Mouse (Mus musculus) neural tube, embryonic 15.5 days (tissue): ENCODE results near the gene Zfp444. TPM values are rescaled to one million over a fixed set of nuclear protein-coding genes. Genes with fewer than 3 reads are reported as not detected.
"Not testable (repeated sequence)": the region's sequence is repeated elsewhere in the genome, so short reads cannot be mapped to it uniquely, and the experiment has no call there.

Experiments used
- ATAC-seq: fragments of 200-750 bp; cut with Nextera tagmentation; 2 replicates; pipeline ENCODE4 v1.8.0; 2017; ENCODE audit warnings: mild to moderate bottlenecking, moderate TSS enrichment, moderate library complexity; ENCODE audit not compliant: low FRiP score
- H3K27ac ChIP-seq: fragments of 300-500 bp; sonication (generic); replicated peaks from 2 replicates; pipeline ENCODE4 v1.5.1; 2015; ENCODE audit warnings: mild to moderate bottlenecking, inconsistent platforms
- H3K27me3 ChIP-seq: fragments of 300-500 bp; sonication (generic); replicated peaks from 2 replicates; pipeline ENCODE4 v1.6.1; 2015; ENCODE audit warnings: inconsistent platforms
- H3K36me3 ChIP-seq: fragments of 300-500 bp; sonication (generic); 2 replicates; pipeline ENCODE4 v1.6.1; 2015; ENCODE audit warnings: inconsistent platforms
- H3K4me1 ChIP-seq: fragments of 300-500 bp; sonication (generic); 2 replicates; pipeline ENCODE4 v1.6.1; 2015; ENCODE audit warnings: inconsistent platforms
- H3K4me2 ChIP-seq: fragments of 300-500 bp; sonication (generic); 2 replicates; pipeline ENCODE4 v1.6.1; 2015; ENCODE audit warnings: inconsistent platforms, mild to moderate bottlenecking, moderate library complexity
- H3K4me3 ChIP-seq: fragments of 300-500 bp; sonication (generic); replicated peaks from 2 replicates; pipeline ENCODE4 v1.5.1; 2015; ENCODE audit warnings: mild to moderate bottlenecking, inconsistent platforms
- H3K9ac ChIP-seq: fragments of 300-500 bp; sonication (generic); replicated peaks from 2 replicates; pipeline ENCODE4 v1.6.1; 2015; ENCODE audit warnings: mild to moderate bottlenecking, inconsistent platforms
- H3K9me3 ChIP-seq: fragments of 300-500 bp; sonication (generic); replicated peaks from 2 replicates; pipeline ENCODE4 v1.6.1; 2016; ENCODE audit warnings: inconsistent platforms
- WGBS: fragments of 180-500 bp; shearing (Covaris S2); methylation state at CpG from one replicate; pipeline ENCODE4 v1.1.7; 2015; ENCODE audit warnings: mixed read lengths; 5-methylcytosine and 5-hydroxymethylcytosine counted together
- polyA plus RNA-seq: library from polyadenylated mRNA; unstranded; fragments of >200 nt; fragmentation: Nextera tagmentation; extraction: Ambion mirVana; gene quantifications from 2 replicates; pipeline ENCODE4 v1.2.1, GENCODE M21; 2015

Zfp444 gene
- polyA plus RNA-seq, 1 experiment from 2014 or later, result 86.4 TPM

DNA sequence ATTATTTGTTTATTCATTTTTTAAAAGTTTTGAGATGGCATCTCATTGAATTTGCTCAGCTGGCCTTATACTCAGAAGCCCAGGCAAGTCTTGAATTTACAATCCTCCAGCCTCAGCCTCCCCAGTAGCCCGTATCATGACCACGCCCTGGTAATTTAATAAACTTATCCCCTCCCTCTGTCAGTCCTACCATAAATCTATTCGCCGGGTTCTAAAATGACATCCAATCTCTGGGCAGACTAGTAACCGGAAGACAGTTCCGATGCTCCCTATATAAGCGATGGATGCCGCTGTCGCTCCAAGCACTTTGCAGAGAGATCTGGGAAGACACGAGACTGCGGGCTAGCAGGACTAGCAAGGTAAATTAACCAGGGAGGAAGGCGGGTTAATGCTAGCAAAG, 50.0 kb downstream of the Zfp444 start, which contains the start of gene Zscan5b:
Zscan5b (plus strand) TSS at position 301 of the 400 bp plus-strand sequence.
- Histone ChIP-seq H3K9me3 (no peaks in the 10 kb centered on the region), H3K4me2 (no peak within 1 kb of the TSS), H3K27me3 (no peaks in the 10 kb centered on the region), H3K4me3 (no peak within 1 kb of the TSS), H3K36me3 (no peaks in the 10 kb centered on the region), H3K4me1 (no peaks in the 10 kb centered on the region), H3K27ac (no peak within 1 kb of the TSS), H3K9ac (no peak within 1 kb of the TSS)
- no peak for ATAC-seq
- WGBS, result 96% methylated on average over 12 of the region's 12 CpGs

DNA sequence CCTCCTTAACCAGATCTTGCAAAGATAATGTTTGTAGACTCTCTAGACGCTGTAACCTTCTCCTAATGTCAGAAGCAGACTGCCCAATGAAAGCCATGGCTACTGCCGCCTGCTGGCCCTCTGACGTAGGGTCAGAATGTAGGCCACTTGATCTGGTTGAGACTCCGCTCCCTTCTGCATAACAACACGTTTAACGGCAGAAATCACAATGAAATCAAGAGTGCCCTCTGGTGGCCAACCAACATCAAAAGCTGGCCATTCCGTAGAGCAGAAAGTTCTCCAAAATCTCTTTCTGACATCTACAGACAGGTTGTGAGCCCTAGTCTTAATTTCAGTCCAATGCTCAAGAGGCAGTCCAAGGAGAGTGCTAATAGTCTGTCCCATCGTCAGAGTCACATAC, 56.5 kb downstream of the Zfp444 start:
- H3K9me3 ChIP-seq, H3K36me3 ChIP-seq, H3K4me1 ChIP-seq, H3K27ac ChIP-seq, H3K9ac ChIP-seq, H3K4me2 ChIP-seq, H3K4me3 ChIP-seq, H3K27me3 ChIP-seq, ATAC-seq: not testable (repeated sequence)
- 62% methylated on average over 8 of the region's 8 CpGs for WGBS

DNA sequence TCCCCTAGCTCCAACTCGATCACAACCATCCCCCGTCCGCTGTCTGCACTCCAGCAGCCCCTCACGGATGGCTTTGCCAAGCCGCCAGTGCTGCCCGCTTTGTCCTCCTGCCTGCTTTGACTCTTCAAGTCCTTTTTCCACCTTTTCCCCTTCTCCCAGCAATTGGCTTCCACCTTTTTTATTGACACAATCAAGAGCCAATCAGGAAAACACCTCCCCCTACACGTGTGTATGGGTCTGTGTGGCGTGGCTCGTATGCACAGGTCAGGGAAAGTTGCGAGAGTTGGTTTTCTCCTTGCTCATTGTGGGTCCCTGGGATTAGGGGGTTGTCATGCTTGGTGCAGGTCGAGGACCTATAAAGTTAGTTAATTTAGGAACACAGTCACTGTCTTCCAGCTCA, 67.8 kb downstream of the Zfp444 start:
- no peaks in the 10 kb centered on the region for H3K36me3 ChIP-seq
- H3K4me1 ChIP-seq, result no peaks in the 10 kb centered on the region
- no peak overlapping the region for H3K9ac ChIP-seq
- H3K4me2 ChIP-seq, result no peak overlapping the region
- ATAC-seq, result no peak
- no peak overlapping the region for H3K4me3 ChIP-seq
- 60% methylated on average over 11 of the region's 11 CpGs for WGBS
- H3K9me3 ChIP-seq, result no peaks in the 10 kb centered on the region
- H3K27ac ChIP-seq, result no peak overlapping the region
- no peaks in the 10 kb centered on the region for H3K27me3 ChIP-seq

DNA sequence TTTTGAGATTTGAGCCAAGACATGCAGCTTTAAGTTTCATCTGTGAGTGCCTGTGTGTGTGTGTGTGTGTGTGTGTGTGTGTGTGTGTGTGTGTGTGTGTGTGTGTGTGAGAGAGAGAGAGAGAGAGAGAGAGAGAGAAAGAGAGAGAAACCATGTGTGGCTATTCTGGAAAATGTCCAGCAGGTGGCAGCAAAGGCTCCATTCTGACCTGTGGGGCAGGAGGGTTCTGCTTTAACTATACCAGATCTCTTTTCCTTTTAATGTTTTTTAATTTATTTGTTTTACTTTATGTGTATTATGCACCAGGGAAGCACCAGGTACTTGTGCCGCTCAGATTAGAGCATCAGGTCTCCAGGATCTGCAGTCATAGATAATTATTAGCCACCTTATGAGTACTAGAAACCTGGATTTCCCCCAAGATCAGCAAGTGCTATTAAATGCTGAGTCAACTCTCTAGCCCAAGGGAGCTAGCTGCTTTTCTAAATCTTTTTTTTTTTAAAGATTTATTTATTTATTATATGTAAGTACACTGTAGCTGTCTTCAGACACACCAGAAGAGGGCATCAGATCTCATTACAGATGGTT, 68.9 kb downstream of the Zfp444 start:
- not testable (repeated sequence) for H3K4me1 ChIP-seq, H3K27me3 ChIP-seq, H3K27ac ChIP-seq, ATAC-seq, H3K9me3 ChIP-seq, H3K36me3 ChIP-seq, H3K4me2 ChIP-seq, H3K4me3 ChIP-seq, H3K9ac ChIP-seq
- WGBS, result 23% methylated on average over 1 of the region's 1 CpGs

Other genes starting within 250 kb of the Zfp444 start
- gene Vmn1r65, start 161.2 kb upstream of the Zfp444 start, polyA plus RNA-seq, result not detected in 2 replicates
- gene Nlrp4c, start 127.1 kb upstream of the Zfp444 start, polyA plus RNA-seq, result not detected in 2 replicates
- 26.0 and 28.6 TPM in 2 replicates for gene Zfp787, start 16.2 kb upstream of the Zfp444 start, polyA plus RNA-seq
- not detected in 2 replicates for gene Galp, start 24.9 kb downstream of the Zfp444 start, polyA plus RNA-seq
- gene Zscan5b, start 50.1 kb downstream of the Zfp444 start, polyA plus RNA-seq, result not detected in 2 replicates
- gene Epp13, start 80.5 kb downstream of the Zfp444 start, polyA plus RNA-seq, result 0.37 TPM in 1 of 2 replicates, not detected in the other
- gene Zfp667, start 114.4 kb downstream of the Zfp444 start, polyA plus RNA-seq, result 14.3 and 16.2 TPM in 2 replicates
- 12.7 and 13.7 TPM in 2 replicates for gene Zfp583, start 159.1 kb downstream of the Zfp444 start, polyA plus RNA-seq
- gene Gm3854, start 171.5 kb downstream of the Zfp444 start, polyA plus RNA-seq, result 7.3 and 9.0 TPM in 2 replicates
- gene Zfp78, start 191.1 kb downstream of the Zfp444 start, polyA plus RNA-seq, result 4.0 and 5.9 TPM in 2 replicates
- gene Zfp28, start 211.1 kb downstream of the Zfp444 start, polyA plus RNA-seq, result 13.2 and 13.8 TPM in 2 replicates
- 7.8 and 9.5 TPM in 2 replicates for gene Smim17, start 226.5 kb downstream of the Zfp444 start, polyA plus RNA-seq
- 0.15 TPM in 1 of 2 replicates, not detected in the other for gene Gm20715, start 238.1 kb downstream of the Zfp444 start, polyA plus RNA-seq